Mouse (Mus musculus) kidney, embryonic 14.5 days (tissue): ENCODE results near the gene Dnaic1. TPM values are rescaled to one million over a fixed set of nuclear protein-coding genes. Genes with fewer than 3 reads are reported as not detected.

Experiments used
- ATAC-seq: fragments of 200-750 bp; cut with Nextera tagmentation; 2 replicates; pipeline ENCODE4 v1.8.0; 2017; ENCODE audit warnings: moderate number of reproducible peaks, mild to moderate bottlenecking, moderate TSS enrichment, moderate library complexity; ENCODE audit not compliant: low FRiP score, low TSS enrichment
- H3K27ac ChIP-seq: fragments of 300-500 bp; sonication (generic); 2 replicates; pipeline ENCODE4 v1.5.1; 2014; ENCODE audit warnings: low read depth, mild to moderate bottlenecking, low read length, moderate library complexity, mixed read lengths
- H3K27me3 ChIP-seq: fragments of 300-500 bp; sonication (generic); 2 replicates; pipeline ENCODE4 v1.6.1; 2014; ENCODE audit warnings: mild to moderate bottlenecking, low read length; ENCODE audit not compliant: control insufficient read depth, insufficient read depth
- H3K36me3 ChIP-seq: fragments of 300-500 bp; sonication (generic); 2 replicates; pipeline ENCODE4 v1.6.1; 2014; ENCODE audit warnings: low read length, mixed read lengths; ENCODE audit not compliant: control insufficient read depth, insufficient read depth
- H3K4me1 ChIP-seq: fragments of 300-500 bp; sonication (generic); 2 replicates; pipeline ENCODE4 v1.6.1; 2014; ENCODE audit warnings: low read length, mixed read lengths; ENCODE audit not compliant: control insufficient read depth, insufficient read depth
- H3K4me2 ChIP-seq: fragments of 300-500 bp; sonication (generic); replicated peaks from 2 replicates; pipeline ENCODE4 v1.6.1; 2014; ENCODE audit warnings: low read depth, mild to moderate bottlenecking, low read length
- H3K4me3 ChIP-seq: fragments of 300-500 bp; sonication (generic); 2 replicates; pipeline ENCODE4 v1.5.1; 2014; ENCODE audit warnings: mild to moderate bottlenecking, low read length
- H3K9ac ChIP-seq: fragments of 300-500 bp; sonication (generic); 2 replicates; pipeline ENCODE4 v1.6.1; 2014; ENCODE audit warnings: low read depth, mild to moderate bottlenecking, low read length, moderate library complexity
- H3K9me3 ChIP-seq: fragments of 300-500 bp; sonication (generic); 2 replicates; pipeline ENCODE4 v1.6.1; 2016; ENCODE audit warnings: low read length; ENCODE audit not compliant: control insufficient read depth
- WGBS: fragments of 180-500 bp; shearing (Covaris S2); extraction: QIAGEN DNeasy Blood & Tissue Kit; methylation state at CpG from one replicate; pipeline ENCODE4 v1.1.7; 2014; 5-methylcytosine and 5-hydroxymethylcytosine counted together
- polyA plus RNA-seq: library from polyadenylated mRNA; unstranded; fragments of >200 nt; fragmentation: Nextera tagmentation; extraction: Ambion mirVana; gene quantifications from 2 replicates; pipeline ENCODE4 v1.2.1, GENCODE M21; 2014

The Dnaic1 gene
- polyA plus RNA-seq, 1 experiment from 2014 or later, result 2.2 TPM

DNA sequence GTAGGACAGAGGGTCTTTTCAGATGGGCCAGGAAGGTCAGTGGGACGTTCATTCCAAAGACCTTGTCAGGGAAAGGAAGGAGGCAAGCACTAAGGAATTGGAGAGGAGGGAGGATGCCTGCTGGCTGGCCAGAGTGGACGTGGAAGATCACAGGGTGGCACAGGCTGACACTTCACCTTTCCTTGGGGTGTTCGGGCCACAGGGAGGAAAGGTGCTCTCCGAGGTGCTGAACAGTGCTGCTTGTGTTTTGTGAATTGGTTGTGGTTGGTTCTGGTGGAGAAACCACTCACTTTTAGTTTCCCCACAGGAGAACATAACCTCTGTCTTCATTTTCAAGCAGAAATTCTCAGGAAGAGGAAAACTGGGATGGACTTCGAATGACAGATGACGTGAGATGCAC lies 37.2 kb upstream of the Dnaic1 start:
- H3K9me3 ChIP-seq, result no peaks in the 10 kb centered on the region
- H3K9ac ChIP-seq, result no peak overlapping the region
- no peak overlapping the region for H3K4me2 ChIP-seq
- peaks cover 8% of the 10 kb centered on the region; the same call in 1 of the 2 replicates for H3K4me1 ChIP-seq
- ATAC-seq, result no peak
- no peak overlapping the region for H3K27ac ChIP-seq
- 24% methylated on average over 6 of the region's 6 CpGs for WGBS
- no peaks in the 10 kb centered on the region for H3K36me3 ChIP-seq
- no peak overlapping the region for H3K4me3 ChIP-seq
- H3K27me3 ChIP-seq, result no peaks in the 10 kb centered on the region

DNA sequence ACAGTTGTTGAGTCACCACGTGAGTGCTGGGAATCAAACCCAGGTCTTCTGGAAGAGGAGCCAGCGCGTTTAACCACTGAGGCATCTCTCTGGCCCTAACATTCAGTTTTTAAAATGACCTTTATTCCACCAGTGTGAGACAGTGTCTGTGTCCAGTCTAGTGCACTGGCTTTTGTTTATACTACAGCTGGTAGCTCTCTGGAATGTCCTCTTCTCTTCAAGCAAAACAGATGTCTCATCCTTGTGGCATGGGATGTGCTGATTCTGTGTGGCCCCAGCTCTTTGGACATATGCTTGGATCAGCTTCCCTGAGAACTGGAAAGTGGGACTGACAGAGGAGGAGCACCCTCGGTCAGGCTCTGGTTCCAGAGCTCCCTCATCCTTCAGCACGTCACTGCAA lies 34.7 kb upstream of the Dnaic1 start:
- Histone ChIP-seq H3K27me3 (no peaks in the 10 kb centered on the region), H3K27ac (no peak overlapping the region), H3K4me1 (no peaks in the 10 kb centered on the region), H3K4me3 (no peak overlapping the region), H3K36me3 (no peaks in the 10 kb centered on the region), H3K4me2 (no peak overlapping the region), H3K9me3 (no peaks in the 10 kb centered on the region; the same call in 1 of the 2 replicates), H3K9ac (no peak overlapping the region)
- no peak for ATAC-seq
- WGBS, result 71% methylated on average over 5 of the region's 5 CpGs

DNA sequence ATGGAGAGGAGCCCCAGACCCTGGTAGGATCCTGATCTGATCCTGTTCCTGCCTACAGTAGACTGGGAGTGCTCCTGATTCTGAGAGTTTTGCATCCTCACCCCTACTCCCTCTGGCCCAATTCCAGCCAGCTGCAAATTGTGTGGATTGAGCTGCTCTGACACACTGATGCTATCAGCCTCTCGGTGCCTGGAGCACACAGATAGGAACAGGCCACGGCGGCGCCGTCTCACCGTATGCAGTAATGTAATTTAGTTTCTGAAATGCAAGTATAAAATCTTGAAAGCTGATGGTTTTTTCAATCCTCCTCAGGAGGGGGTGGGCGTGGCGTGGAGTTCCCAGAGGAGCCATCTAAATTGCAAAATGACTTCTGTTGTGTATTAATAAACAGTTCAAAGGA lies 27.4 kb upstream of the Dnaic1 start:
- H3K4me2 ChIP-seq, result no peak overlapping the region
- WGBS, result 69% methylated on average over 8 of the region's 8 CpGs
- H3K36me3 ChIP-seq, result no peaks in the 10 kb centered on the region
- no peak overlapping the region for H3K27ac ChIP-seq
- no peak for ATAC-seq
- no peak overlapping the region for H3K9ac ChIP-seq
- no peaks in the 10 kb centered on the region for H3K27me3 ChIP-seq
- no peak overlapping the region for H3K4me3 ChIP-seq
- no peaks in the 10 kb centered on the region; the same call in 1 of the 2 replicates for H3K9me3 ChIP-seq
- H3K4me1 ChIP-seq, result no peaks in the 10 kb centered on the region

DNA sequence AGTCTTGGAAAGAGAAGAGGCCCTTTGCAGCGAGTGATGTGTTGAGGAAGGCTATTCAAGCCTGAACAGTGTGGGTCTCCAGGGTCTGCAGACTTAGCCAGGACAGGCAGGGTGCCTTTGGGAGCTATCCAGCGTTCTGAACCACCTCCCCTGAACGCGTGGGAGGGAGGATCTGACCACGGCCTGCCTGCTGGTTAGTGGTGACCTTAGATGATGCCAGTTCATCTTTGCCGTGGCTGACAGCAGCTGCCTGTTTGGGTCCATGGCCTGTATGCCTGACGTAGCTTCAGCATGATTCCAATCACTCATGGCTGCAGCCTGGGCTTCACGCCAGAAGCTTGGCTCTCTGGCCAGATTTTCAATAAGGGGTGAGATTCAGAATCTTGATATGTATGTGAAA lies 23.6 kb upstream of the Dnaic1 start:
- H3K9ac ChIP-seq, result no peak overlapping the region
- no peak overlapping the region for H3K4me2 ChIP-seq
- WGBS, result 14% methylated on average over 8 of the region's 8 CpGs
- H3K4me1 ChIP-seq, result no peaks in the 10 kb centered on the region
- no peaks in the 10 kb centered on the region for H3K27me3 ChIP-seq
- no peak overlapping the region for H3K27ac ChIP-seq
- no peaks in the 10 kb centered on the region for H3K9me3 ChIP-seq
- no peaks in the 10 kb centered on the region for H3K36me3 ChIP-seq
- H3K4me3 ChIP-seq, result no peak overlapping the region
- ATAC-seq, result peak; percentile 71

DNA sequence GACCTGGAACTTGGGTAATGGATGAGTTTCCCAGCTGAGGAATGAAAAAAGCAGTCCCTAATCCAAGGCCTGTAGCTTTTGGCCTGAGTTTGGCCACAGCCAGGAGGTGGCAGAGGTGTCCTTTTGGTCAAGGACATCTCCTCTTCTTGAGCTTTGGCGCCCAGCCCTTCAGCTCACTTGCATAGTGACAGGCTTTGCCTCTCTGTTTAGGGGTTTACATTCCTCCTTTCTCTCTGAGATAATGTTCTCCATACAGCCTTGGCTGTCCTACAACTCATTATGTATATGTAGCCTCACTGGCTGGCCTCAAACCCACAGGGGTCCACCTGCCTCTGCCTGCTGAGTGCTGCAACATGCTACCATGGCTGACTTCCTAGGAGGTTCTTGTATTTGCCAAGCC lies 22.5 kb upstream of the Dnaic1 start:
- no peak for ATAC-seq
- Histone ChIP-seq H3K27ac (no peak overlapping the region), H3K9me3 (no peaks in the 10 kb centered on the region), H3K9ac (no peak overlapping the region), H3K4me3 (no peak overlapping the region), H3K27me3 (no peaks in the 10 kb centered on the region), H3K36me3 (no peaks in the 10 kb centered on the region), H3K4me2 (no peak overlapping the region), H3K4me1 (no peaks in the 10 kb centered on the region)
- WGBS, result 71% methylated on average over 1 of the region's 1 CpGs

DNA sequence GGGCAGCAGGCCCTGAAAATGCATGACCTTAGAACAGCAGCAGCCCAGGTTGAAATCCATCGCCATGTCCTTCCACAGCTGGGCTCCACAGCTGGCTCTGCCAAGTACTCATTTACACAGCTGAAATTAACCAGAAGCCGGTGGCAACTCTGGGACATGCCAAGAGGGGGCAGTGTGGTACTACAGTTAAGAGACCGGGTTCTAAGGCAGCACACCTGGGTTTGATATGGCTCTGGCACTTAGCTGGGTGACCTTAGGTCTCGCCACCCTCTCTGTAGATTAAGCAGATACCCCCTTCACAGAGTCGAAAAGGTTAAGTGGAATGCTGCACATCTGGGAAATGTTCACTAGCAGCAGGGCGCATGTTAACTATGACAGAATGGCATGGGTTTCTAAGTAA lies 17.0 kb upstream of the Dnaic1 start:
- Histone ChIP-seq H3K27ac (no peak overlapping the region), H3K9ac (no peak overlapping the region), H3K4me1 (peaks cover 4% of the 10 kb centered on the region; the same call in 1 of the 2 replicates), H3K4me3 (no peak overlapping the region), H3K9me3 (no peaks in the 10 kb centered on the region), H3K27me3 (no peaks in the 10 kb centered on the region), H3K36me3 (no peaks in the 10 kb centered on the region), H3K4me2 (no peak overlapping the region)
- WGBS, result 35% methylated on average over 6 of the region's 6 CpGs
- peak; percentile 32; the same call in 1 of the 2 replicates for ATAC-seq

DNA sequence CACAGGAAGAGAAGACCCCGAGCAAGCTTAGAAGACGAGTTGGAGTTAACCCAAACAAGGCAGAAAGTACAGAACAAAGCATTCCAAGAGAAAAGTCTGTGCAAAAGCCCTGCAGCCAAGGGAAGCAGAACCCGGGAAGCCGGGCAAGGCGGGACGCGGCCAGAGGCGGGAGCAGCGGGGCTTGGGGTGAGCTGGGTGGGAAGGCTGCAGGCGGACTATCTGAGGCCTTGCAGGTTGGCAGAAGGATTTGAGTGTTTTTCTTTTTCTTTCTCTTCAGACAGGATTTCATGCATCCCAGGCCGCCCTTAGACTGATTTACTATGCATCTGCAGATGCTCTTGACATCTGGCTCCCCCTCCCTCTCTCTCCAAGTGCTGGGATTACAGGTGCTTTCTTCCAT lies 16.5 kb upstream of the Dnaic1 start:
- no peak overlapping the region for H3K9ac ChIP-seq
- no peak overlapping the region for H3K4me3 ChIP-seq
- no peak for ATAC-seq
- peaks cover 4% of the 10 kb centered on the region; the same call in 1 of the 2 replicates for H3K4me1 ChIP-seq
- no peaks in the 10 kb centered on the region for H3K36me3 ChIP-seq
- no peak overlapping the region for H3K4me2 ChIP-seq
- no peaks in the 10 kb centered on the region for H3K27me3 ChIP-seq
- 75% methylated on average over 11 of the region's 11 CpGs for WGBS
- H3K27ac ChIP-seq, result no peak overlapping the region
- H3K9me3 ChIP-seq, result no peaks in the 10 kb centered on the region

DNA sequence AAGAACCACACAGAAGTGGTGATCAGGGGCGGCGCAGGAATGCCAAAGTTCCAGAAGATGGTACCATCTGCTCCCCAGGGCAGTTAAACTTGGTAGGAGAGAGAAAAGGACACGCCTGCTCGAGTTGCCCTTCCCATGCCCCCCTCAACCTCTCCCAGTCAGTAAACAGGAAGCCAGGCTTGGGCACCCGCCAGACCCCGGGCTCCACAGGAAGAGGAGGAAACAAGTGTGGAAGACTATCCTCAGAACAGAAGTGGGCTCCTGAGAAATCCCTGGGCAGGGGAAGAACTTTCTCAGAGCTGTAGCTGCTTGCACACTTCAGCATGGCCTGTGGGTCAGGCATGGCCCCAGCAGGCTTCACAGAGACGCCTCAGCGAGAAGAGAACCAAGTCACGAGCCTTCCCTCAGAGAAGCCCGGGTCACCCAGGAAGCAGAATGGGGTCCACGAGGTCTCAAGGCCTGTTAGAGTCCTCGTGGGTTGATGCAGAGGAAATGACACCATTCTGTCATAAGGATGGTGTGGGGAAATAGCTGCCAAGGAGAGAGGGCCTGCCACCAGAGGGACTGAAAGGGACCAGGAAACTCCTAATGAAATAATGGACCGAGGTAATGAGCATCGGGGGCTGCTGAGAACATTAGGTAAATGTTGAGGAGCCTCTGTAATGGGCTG lies 14.4 kb upstream of the Dnaic1 start:
- Histone ChIP-seq H3K9me3 (no peaks in the 10 kb centered on the region), H3K4me3 (no peak overlapping the region), H3K4me2 (no peak overlapping the region), H3K36me3 (no peaks in the 10 kb centered on the region), H3K4me1 (peaks cover 4% of the 10 kb centered on the region; the same call in 1 of the 2 replicates), H3K27me3 (no peaks in the 10 kb centered on the region), H3K27ac (0 out of 2 replicates have a peak overlapping the region, but pooled peaks have one; percentile 39), H3K9ac (no peak overlapping the region)
- WGBS, result 61% methylated on average over 14 of the region's 14 CpGs
- no peak for ATAC-seq

DNA sequence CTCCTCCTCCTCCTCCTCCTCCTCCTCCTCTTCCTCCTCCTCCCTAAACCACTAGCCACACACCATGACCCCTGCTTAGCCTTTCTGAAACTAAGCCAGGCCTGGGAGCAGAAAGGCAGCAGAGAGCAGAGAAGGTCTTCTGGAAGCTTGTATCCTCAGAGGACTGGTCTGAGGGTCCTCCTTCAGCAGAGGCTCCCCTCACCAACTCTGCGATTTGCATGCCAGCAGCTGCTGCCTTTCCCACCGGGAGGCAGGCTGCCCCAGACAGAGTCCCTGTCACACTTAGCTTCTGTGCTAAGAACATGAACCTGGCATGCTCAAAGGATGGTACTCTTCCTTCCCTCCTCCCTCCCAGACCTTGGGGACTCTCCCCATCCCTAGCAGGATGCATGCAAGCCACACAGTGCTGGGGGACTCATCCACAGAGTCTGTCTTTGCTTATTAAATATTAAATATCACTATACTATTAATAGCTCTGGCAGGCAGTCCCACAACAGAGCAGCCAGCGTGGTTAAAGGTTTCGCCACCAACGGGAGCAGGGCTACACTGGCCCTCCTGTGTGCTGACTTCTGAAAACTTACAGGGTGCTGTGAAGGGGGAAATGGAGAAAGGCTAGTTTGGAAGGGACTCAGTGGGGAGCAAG lies 13.1 kb upstream of the Dnaic1 start:
- Histone ChIP-seq H3K9me3 (no peaks in the 10 kb centered on the region), H3K9ac (no peak overlapping the region), H3K4me1 (peaks cover 4% of the 10 kb centered on the region; the same call in 1 of the 2 replicates), H3K4me2 (no peak overlapping the region), H3K36me3 (no peaks in the 10 kb centered on the region), H3K27me3 (no peaks in the 10 kb centered on the region), H3K4me3 (no peak overlapping the region), H3K27ac (no peak overlapping the region)
- ATAC-seq, result no peak
- 58% methylated on average over 5 of the region's 5 CpGs for WGBS
